Mouse (Mus musculus): Measurements from ENCODE around the gene Rnpep.

GRCm38 (mm10) chr1:135244014-135244413, 39.9 kb downstream of the Rnpep start:
- no peak for TF ChIP-seq CTCF (IDR thresholded peaks at IDR 0.05; ENCODE audit: borderline replicate concordance, insufficient read depth, low read depth, low read length)
- TF ChIP-seq POLR2A (IDR thresholded peaks at IDR 0.05; ENCODE audit: borderline replicate concordance, insufficient read depth, low read length): no peak
